Mouse (Mus musculus) cerebellum, postnatal 10 days (tissue): ENCODE results near the gene Cnot6l.

Experiments
- DNase-seq, 2 experiments: peaks; one replicate each; pipeline ENCODE4 v3.0.0; 2021; ENCODE audit warnings: mixed read lengths in 2 of 2

The Cnot6l gene

DNA sequence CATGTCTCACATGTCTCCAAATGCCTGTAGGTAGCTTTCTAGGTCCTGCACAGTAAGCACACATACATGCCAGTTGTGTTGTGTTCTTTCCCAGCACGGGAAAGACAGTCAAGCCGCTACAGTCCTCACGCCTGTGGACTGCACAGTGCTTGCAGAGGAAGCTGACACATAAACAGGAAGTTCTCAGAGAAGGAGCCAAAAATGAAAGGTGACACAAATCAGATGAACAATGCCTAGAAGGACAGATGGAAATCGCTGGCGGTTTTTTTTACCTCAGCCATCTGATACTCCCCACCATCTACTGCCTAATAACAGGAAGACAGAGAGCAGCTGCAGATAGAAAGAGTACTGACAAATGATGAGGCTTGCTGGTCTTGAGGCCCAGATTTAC lies at the start of gene Cnot6l:
Gene Cnot6l, minus strand, starts transcription at position 151 of the 391 bp plus-strand sequence.
- DNase-seq: peak in 1 of 2 experiments; percentile 15

DNA sequence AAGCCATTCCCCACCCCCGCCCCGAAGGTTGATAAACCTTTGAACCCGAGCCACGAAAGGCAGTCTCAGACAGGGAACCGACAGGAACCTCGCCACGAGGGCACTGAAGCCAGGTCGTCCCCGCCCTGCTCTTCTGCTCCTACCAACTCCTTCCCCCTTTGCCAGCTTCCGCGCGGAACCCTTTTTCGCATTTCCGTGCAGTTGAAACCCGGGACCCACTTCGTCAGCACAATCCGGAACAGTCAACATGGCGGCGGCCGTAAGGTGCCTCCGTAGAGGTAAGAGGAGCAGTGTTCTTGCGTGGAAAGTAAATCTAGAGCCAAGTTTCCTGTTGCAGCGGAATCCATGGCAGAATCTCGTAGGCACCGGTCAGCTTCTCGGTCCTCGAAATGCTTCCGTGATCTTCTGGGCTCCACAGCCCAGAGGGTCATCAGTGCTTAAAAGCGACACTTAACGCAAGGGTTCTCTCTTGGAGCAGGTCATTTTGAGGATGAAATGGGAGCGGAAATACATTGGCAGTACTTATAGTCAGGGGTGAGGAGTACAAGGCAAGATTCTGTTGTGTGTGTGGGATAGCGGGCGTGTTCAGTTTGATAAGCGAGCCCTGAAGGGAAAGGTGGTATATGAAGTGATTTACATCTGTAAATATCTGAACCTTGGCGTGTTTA lies 46.1 kb upstream of the Cnot6l start:
- peak; percentile 94 to 95 for DNase-seq

DNA sequence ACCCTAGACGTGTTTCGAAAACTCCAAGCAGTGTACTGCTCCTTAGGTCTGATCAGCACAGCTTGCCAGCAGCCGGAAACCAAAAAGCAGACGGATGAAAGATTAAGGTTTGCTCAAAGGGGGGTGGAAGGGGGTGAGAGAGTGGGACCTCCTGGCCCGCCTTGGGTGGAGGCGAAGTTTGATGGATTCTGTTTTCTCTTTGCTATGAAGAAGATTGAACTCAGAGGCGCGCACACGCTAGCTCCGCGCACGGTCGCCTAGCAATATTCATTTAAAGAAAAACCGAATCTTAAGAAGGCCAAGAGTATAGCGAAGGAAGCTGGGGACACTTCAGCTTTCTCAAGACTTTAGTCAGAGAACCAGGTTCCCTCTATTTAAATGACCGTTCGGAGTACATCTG lies 45.5 kb upstream of the Cnot6l start, which contains the start of gene Mrpl1:
Gene Mrpl1, plus strand, starts transcription at position 35 of the 400 bp plus-strand sequence.
- DNase-seq: peak; percentile 44 to 50

DNA sequence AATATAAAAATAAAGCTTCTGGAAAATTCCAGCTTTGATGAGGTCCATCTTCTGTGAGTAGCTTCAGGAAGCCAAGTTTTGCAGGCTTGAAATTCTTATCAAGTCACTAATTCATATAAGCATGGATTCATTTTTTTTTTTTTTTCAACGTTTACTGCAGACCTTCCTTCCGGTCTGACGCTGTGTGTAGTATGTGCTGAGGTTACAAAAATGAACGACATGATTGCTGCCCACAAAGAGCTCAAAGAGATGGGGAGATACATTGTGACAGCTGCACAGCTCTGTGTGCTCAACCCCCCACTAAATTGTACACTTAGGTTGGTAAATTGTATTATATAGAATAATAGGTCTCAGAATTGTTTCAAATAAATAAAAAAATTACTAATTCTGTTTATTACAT lies 44.6 kb upstream of the Cnot6l start:
- DNase-seq: no peak

DNA sequence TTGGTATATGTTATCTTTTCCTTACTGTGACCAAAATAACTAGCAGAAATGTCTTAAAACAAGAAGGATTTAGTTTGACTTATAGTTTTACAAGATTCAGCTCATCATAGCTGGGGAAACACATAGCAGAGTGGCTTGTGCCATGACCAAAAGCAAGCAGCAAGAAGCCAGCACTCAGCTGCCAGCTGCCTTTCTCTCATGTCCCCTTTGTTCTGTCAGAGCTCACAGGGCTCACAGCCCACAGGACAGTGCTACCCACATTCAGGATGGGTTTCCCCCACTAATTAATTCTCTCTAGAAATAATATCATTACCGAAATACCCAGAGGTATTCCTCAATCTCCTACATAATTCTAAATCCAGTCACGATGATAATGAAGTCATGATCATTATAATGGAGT lies 43.6 kb upstream of the Cnot6l start:
- DNase-seq: no peak

DNA sequence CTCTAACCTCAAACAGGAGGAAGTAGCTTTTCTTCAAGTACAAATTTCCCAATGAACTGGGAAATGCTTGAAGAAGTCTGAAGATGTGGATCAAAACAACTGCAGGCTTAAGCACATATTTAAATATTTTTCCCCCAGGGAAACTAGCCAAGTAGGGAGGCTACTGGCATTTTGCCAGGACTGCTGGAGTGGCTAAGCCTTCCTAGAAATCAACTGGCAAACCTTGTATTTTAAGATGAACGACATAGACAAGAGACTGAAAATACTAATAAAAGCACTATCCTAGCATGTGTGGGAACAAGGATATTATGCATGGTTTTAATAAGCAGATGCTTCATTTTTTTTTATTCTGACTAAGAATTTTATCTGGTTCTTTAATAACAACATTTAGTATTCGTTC lies 42.9 kb upstream of the Cnot6l start:
- DNase-seq: peak; percentile 38 to 42

DNA sequence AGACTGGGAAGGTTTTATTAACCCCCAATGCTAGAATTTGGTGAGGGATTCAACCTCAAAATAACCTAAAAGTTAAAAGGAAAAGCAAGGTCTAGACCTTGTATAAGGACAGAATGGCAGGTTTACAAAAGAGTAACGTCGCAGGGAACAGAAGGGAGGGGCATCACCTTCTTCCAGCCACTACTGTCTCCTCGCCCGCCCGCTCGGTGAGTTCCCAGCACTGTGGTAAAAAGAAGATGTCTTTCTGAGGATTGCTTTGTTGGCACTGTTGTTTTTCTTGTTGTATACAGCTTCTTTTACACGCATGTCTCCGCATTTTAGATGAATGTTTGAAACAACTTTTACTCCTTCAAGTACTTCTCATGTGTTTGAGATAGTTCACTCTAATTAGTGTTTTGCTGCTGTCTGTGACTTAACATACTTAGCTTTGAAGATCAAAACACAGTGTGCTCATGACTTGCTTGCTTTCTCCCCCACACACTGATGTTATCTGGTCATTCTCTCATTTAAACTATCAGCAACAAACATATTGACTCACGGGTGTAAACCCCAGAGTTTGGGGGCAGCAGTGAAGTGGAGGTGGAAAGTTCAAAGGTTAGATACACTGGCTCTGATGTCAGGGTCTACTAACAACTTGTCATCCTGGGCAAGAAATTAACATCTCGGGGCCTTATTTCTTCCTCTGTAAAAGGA lies 37.6 kb upstream of the Cnot6l start:
- DNase-seq: no peak

DNA sequence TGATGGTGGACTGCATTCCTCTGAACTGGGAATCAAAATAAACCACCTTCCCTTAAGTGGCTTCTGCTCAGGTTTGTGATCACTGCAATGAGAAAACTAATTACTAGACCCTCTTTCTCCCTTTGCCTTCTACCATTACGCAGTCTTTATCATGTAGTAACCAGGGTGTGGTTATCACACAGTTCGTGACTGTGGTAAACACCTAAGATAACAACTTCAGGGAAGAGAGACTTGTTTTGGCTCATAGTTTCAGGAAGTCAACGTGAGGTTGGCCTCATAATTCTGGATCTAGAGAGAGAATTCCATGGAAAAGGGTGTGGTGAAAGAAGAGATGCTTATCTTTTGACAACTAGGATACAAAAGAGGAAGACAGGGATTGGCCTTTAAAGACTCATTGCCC lies 36.3 kb upstream of the Cnot6l start:
- no peak for DNase-seq

DNA sequence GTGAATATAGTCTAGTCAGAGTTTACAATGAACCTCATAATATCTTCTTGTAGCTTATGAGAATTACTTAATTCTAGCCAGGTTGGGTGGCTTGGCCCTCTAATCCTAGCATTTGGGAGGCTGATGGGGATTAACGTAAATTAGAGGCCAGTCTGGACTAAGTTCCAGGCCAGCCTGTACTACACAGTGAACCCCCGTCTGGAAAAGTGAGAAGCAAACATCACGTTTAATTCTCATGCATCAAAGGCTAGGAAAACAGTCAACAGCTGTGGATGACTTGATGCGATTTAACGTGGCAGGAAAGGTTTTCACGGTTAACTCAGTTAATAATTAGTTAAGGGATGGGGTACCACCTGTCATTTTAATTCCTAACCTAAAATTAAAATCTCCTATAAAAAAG lies 34.3 kb upstream of the Cnot6l start:
- no peak for DNase-seq

DNA sequence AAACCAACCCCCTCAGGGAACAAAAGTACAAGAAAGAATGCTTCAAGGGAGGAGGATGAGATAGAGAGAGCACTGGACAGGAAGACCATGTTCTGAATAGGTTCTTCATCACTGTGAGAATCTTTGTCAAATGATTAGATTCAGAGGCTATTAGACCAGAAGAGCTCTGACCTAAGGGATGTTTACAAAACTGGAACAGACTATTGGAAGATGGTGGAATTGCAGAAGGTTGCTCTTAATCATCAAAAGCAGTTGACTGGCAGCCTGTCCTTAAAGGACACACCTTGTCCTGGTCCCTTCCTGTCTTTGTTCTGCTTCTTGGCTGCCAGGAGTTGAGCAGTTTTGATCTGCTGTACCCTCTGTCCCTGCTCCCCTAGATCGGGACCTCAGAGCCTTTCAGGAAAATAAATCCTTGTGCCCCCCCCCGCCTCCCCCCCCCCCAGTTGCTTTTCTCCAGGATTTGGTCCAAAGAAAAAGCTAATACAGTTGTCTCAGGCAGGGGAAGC lies 32.6 kb upstream of the Cnot6l start:
- no peak for DNase-seq

DNA sequence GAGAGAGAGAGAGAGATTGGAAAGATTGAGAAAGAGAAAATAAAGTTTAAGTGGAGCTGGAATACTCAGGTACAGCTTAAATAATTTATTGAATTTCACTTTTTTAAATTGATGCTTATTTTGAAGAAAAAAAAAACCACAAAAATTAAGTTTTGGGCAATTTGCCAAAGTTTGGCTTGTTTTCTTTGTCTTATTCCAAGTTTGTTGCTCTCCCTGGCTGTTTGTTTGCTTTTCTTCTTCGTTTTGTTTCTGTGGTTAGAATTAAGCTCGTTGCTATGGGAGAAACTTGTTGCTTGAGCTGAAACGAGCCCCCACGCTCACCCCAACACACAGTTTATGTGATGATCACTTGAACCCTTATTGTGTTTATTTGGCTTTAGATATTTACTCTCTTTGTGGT lies 27.3 kb upstream of the Cnot6l start:
- DNase-seq: no peak

DNA sequence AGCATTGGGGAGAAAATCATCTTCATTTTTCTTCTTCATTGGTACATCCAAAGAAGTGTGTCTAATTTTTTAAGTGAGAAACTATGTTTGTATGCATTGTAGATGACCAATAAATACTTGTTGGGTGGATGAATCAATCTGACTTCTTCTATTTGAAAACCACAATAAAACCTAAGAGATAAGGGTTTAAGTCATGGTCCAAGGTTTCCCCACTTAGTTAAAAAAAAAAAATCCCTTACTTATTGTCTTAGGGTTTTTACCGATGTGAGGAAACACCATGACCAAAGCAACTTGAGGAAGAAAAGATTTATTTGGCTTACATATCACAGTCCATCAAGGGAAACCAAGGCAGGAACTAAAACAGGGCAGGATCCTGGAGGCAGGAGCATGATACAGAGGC lies 25.8 kb upstream of the Cnot6l start:
- no peak for DNase-seq

DNA sequence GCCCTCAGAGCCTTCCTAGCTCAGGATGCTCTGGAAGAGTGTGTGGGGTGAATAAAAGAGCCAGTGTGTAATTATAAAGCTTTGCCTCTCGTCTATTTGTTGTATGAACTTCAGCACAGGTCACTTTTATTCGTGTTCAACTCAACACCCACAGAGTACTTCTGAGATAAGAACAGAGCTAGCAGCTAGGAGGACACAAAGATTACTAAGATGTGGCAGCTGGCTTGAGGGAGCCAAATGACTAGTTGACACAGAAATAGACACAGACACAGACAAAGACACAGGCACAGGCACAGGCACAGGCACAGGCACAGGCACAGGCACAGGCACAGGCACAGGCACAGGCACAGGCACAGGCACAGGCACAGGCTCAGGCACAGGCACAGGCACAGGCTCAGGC lies 20.0 kb upstream of the Cnot6l start:
- DNase-seq: no peak

DNA sequence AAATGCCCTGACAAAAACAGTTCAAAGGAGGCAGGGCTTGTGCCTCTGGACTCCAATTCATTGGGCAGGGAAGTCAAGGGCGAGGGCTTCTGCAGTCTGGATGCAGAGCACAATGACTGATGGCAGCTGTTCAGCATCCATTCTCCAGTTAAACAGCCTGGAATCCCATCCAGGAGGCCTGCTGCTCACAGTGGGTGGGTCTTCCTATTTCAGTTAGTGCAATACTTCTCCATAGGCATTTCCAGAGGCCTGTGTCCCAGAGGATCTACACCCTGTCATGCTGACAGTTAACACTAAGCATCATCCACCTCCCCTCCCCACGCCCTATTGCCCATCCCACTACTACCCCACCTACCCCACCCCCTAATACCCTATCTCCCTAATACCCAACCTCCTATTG lies 19.2 kb upstream of the Cnot6l start:
- peak in 1 of 2 experiments; percentile 12 for DNase-seq

DNA sequence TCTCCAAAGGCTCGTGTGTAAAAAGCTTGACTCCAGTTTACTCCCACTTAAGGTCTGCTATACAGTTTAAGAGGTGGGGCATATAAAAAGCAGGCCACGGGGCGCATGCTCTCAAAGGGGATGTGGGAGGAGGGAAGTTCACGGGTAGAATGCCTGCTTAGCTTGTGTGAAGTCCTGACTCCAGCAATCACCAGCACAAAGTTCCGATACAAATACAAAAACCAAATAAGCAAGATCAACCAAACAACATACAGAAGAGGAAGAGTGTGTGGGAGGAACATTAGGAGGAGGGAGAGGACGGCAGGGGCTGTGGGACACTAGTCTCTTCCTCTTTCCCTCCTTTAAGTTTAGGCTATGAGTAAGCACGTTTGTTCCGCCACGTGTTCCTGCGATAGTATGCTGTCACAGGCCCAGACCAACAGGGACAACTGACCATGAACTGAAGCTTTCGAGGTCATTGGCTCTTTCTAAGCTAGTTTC lies 12.9 kb upstream of the Cnot6l start:
- no peak for DNase-seq

DNA sequence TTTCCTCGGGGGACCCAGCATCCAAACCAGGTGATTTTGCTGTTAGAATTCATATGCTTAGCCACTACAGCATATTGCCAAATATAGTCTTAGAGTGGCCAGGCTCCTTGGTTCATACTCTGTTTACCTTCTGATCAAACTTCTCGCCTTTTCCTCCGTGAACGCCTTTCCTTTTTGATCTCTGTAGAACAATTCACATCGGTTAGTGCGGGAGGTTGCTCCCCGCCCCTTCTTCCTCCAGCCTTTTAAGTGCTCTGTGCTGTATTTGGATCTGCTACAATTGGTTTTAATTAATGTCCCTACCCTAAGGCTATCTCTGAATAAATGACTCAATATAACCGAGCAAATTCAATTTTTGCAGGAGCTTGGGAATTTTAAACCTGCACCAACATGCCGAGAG lies 12.2 kb upstream of the Cnot6l start:
- DNase-seq: no peak

DNA sequence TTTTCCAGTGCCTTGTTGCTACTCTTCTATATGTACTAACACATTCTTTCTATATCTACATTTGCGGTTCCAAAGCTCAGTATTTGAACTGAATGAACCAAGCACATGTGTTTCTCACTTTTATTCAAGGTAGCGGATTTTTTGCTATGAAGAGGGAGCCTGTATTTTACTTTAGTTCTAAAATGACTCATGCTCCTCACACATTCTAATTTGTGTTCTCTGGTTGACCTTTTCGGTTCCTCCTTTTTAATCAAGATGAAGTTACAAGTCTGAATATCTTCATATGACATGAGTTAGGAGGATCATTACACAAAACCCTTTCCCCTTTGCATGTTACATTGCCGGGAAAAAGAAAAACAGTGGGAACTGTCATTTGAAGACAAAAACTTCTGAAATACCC lies 7.8 kb upstream of the Cnot6l start:
- DNase-seq: no peak

DNA sequence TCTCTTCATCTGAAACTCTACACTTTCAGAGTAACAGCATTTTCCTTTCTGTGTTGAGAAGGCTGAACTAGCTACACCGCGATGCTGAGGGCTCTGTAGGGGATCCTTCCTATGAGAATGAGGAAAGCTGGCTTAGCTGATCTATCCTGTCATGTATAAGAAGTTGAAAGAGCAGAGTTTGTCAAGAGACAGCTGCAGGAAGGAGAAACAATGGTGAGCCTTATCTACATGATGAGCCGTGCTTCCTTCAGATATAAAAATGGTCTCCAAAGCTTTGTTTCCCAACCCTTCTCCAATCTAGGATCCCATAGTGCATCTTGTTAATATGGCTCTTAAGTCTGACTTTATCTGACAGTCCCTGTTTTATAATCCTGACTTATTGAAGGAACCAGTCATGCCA lies 6.5 kb upstream of the Cnot6l start:
- no peak for DNase-seq

DNA sequence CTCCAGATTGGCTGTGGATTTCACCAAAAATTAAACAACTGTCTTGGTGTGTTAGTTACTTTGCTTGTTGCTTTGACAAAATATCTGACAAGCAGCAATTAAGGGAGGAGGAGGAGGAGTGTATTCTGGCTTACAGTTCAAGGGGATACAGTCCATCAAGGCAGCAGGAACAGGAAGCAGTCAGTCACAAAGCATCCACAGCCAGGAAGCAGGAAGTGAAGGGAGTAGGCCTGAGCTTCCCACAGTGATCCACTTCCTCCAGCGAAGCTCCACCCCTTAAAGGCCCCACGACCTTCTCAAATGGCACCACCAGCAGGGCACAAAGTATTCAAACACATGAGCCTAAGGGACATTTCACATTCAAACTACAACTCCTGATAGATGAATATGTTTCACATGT lies 2.8 kb upstream of the Cnot6l start:
- no peak for DNase-seq

DNA sequence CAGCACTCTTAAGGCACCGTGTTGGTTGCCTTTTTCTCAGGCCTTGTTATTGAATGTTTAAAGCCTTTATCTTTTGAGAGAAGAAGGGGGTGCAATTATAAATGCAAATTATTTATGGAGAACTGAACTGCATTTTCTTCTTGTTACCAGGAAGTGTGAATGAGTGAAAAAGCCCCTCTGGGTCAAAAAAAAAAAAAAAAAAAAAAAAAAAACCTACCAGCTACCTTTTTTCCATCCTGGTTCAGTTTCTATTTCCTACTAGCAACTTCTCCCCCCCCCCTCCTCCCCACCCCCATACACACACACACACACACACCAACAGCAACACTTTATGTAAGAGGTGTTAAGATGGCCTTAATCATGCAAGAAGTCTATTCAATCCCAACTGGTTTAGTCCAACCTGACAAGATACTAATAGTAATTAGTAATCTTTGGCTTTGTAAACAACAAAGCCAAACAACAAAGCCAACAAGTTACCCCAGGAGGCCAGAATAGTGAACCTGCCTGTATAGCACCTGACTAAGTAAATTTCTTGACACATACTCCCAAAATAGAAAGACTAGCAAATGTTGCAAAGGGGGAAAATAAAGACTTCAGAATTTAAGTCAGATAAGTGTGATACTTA lies 463 bp downstream of the Cnot6l start:
- DNase-seq: peak in 1 of 2 experiments; percentile 5

DNA sequence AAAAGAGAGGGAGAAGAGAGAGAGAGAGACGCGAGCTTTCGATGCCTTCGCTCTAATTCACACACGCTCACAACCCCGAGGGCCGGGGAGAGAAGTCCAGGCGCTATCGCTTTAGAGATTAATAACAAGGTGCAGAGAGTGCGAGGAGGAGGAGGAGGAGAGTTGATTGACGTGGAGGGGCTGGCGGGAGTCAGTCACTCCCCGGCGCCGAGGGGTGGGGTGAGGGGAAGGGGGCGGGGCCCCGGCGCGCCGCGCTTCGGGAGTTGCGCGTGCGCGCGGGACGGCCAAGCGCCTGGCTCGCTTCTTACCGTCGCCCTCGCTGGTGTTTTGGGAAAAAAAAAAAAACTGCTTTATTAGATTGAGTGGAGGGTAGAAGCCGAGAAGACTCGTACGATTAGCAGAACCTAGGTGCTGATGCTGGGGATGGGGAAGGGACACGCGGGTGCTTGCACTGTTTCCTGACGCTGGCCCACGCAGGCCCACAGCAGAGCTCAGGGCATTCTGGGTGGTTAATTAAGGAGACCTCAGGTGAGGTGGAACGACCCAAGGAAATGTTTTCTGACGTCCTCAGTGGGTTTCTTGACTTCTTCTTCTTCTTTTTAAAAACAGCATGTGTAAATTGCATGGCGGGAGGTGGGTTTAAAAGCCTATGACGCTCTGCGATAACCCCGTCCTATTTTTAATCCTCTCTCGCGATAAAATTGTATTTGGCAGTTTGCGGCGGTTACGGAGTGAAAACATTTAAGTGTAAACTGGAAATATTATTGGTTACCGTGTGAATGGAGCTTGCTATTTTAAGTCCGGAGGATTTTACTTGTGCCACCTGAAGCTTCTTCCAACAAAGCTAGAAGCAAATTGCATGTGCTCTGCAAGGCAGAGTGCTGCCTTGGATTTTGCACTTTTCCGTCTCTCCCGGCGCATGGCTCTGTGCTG lies 1.3 kb downstream of the Cnot6l start:
- peak; percentile 94 to 95 for DNase-seq

DNA sequence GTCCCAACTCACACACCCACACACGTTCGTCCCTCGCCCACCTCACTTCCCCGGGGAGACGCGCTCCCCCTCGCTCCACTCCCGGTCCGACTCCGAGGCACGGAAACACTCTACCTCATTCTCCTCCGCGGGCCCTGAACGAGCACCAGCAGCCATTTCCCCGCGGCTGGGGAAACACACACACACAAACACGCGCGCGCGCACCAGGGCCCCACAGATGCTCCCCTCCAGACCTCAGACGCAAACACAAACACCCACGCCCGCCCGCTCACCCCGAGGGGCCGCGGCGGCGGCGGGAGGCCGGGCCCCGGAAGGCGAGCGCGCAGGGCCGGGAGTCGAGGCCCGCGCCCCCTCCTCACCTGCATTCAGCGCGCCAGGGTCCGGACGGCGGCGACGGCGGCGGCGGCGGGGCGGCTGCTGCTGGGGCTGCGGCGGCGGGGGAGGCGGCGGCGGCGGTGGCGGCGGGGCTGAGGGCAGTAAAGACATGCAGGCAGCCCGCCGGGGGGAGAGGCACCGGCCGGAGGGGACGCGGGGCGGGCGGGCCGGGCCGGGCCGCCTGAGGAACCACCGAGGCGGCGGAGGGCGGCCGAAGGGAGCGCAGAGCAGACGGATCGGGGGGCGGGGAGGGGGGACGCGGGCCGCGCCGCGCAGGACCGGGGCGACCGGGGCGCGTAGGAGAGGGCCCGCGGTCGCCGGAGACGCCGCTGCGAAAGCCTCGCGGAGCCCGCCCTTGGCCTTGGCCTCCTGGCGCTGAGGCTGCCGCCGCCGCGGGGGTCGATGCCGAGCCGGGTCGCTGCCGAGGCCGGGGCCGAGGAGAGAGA lies 2.2 kb downstream of the Cnot6l start:
- peak; percentile 75 to 76 for DNase-seq
